Mouse (Mus musculus) testis, adult 2 months (tissue): ENCODE data around the gene Asb18. TPM values are rescaled to one million over a fixed set of nuclear protein-coding genes. Genes with fewer than 3 reads are reported as not detected.

Experiments used
- H3K27ac ChIP-seq: fragments of 200-500 bp; 2 replicates; pipeline ENCODE4 v1.5.1; 2012; ENCODE audit warnings: low read depth, low read length; ENCODE audit not compliant: control insufficient read depth, insufficient read depth
- H3K27me3 ChIP-seq: fragments of 200-500 bp; 2 replicates; pipeline ENCODE4 v1.6.1; 2012; ENCODE audit warnings: mild to moderate bottlenecking, low read length, moderate library complexity; ENCODE audit not compliant: control insufficient read depth, insufficient read depth
- H3K36me3 ChIP-seq: fragments of 200-500 bp; 2 replicates; pipeline ENCODE4 v1.6.1; 2012; ENCODE audit warnings: mild to moderate bottlenecking, low read length; ENCODE audit not compliant: control insufficient read depth, insufficient read depth
- H3K4me1 ChIP-seq: fragments of 200-500 bp; 2 replicates; pipeline ENCODE4 v1.6.1; 2012; ENCODE audit warnings: low read length; ENCODE audit not compliant: control insufficient read depth, insufficient read depth
- H3K4me3 ChIP-seq: fragments of 200-500 bp; 2 replicates; pipeline ENCODE4 v1.5.1; 2012; ENCODE audit warnings: low read depth, mild to moderate bottlenecking, low read length, moderate library complexity, mixed read lengths; ENCODE audit not compliant: control insufficient read depth
- CTCF ChIP-seq: fragments of 200-500 bp; IDR thresholded peaks from 2 replicates; pipeline ENCODE4 v1.5.1; 2012; ENCODE audit warnings: low read depth, mild to moderate bottlenecking, inconsistent platforms, low read length, moderate library complexity; ENCODE audit not compliant: control insufficient read depth, insufficient read depth, insufficient replicate concordance
- POLR2A ChIP-seq: fragments of 200-500 bp; IDR thresholded peaks from 2 replicates; pipeline ENCODE4 v1.6.1; 2012; ENCODE audit warnings: low read depth, mild to moderate bottlenecking, inconsistent platforms, low read length, moderate library complexity; ENCODE audit not compliant: control insufficient read depth
- polyA plus RNA-seq: library from polyadenylated mRNA; depleted of rRNA; stranded (reverse); fragments of >200 nt; gene quantifications from 2 replicates; pipeline ENCODE4 v1.2.3, GENCODE M21; 2012; rRNA removed

Asb18 gene
- polyA plus RNA-seq, 1 experiment: 0.22 TPM

GRCm38 (mm10) chr1:89901381-89901780 is 113.1 kb downstream of the Asb18 start:
- no peaks in the 10 kb centered on the region for H3K4me1 ChIP-seq
- H3K27ac ChIP-seq: no peak overlapping the region
- no peak overlapping the region for H3K4me3 ChIP-seq
- H3K27me3 ChIP-seq: no peaks in the 10 kb centered on the region
- TF ChIP-seq POLR2A (no peak), CTCF (no peak)
- H3K36me3 ChIP-seq: no peaks in the 10 kb centered on the region

Other genes with a start within 250 kb of the Asb18 start
- 0.05 TPM in 1 of 2 replicates, not detected in the other for gene Gbx2, start 83.5 kb downstream of the Asb18 start, polyA plus RNA-seq
- 16.8 and 19.1 TPM in 2 replicates for gene Iqca, start 138.7 kb upstream of the Asb18 start, polyA plus RNA-seq
- 9.5 and 13.1 TPM in 2 replicates for gene Ackr3, start 189.3 kb upstream of the Asb18 start, polyA plus RNA-seq